Mouse (Mus musculus): ENCODE data around the gene March10. TPM values are rescaled to one million over a fixed set of nuclear protein-coding genes. Genes with fewer than 3 reads are reported as not detected.

Gene March10
- polyA plus RNA-seq, 1 experiment from 2014 or later, result 0.57 TPM

- ATAC-seq (ENCODE audit: insufficient number of reproducible peaks, low FRiP score), result no peak
- Histone ChIP-seq H3K36me3 (no peaks in the 10 kb centered on the region), H3K4me3 (no peak overlapping the region), H3K9ac (no peak overlapping the region), H3K27me3 (replicated peaks) (no peaks in the 10 kb centered on the region), H3K4me1 (replicated peaks) (peaks cover 15% of the 10 kb centered on the region), H3K9me3 (replicated peaks) (no peaks in the 10 kb centered on the region), H3K4me2 (no peak overlapping the region), H3K27ac (ENCODE audit: poor library complexity, severe bottlenecking) (no peak overlapping the region)
- WGBS, result 66% methylated on average over 6 of the region's 6 CpGs
These were observed 8.9 kb downstream of the March10 start for GRCm38 (mm10) chr11:105447661-105448060.

DNA sequence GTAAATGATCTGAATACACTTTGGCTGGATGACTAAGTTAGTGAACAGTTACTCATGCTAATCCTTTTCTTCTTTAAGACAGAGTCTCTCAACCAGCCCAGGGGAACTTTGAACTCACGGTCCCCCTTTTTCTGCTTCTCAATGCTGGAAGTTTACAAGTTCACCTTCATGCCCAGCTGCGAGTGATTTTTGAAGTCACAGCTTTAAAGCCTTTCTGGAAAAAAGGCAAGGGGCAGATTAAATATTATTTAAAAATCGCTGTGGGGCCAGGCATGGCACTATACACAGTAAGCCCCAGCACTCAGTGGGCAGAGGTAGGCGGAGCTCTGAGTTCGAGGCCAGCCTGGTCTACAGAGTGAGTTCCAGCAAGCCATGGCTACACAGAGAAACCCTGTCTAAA is 10.3 kb downstream of the March10 start:
- Histone ChIP-seq H3K9ac (no peak overlapping the region), H3K36me3 (no peaks in the 10 kb centered on the region), H3K27me3 (replicated peaks) (no peaks in the 10 kb centered on the region), H3K4me1 (replicated peaks) (peaks cover 15% of the 10 kb centered on the region), H3K27ac (ENCODE audit: poor library complexity, severe bottlenecking) (no peak overlapping the region), H3K9me3 (replicated peaks) (no peaks in the 10 kb centered on the region), H3K4me3 (no peak overlapping the region), H3K4me2 (no peak overlapping the region)
- 79% methylated on average over 5 of the region's 5 CpGs for WGBS
- no peak for ATAC-seq (ENCODE audit: insufficient number of reproducible peaks, low FRiP score)

DNA sequence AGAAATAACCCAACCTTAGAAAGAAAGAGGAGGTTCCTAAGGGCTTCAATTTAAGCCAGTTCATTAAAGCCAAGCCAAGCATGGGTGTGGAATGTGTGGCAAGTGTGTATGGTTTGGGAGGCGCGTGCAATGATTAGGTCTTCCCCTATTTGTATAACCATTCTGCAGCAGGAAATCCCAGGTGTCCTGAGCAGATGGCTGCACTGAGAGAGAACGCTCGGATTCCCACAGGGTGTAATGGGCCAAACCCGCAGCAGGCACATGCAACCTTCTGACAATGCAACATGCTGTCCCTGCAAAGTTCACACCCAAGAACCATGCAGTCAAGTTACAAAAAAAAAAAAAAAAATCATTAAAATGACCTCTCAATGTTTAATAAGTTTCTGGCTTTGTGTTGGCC is 10.8 kb downstream of the March10 start:
- Histone ChIP-seq H3K9ac (no peak overlapping the region), H3K4me2 (no peak overlapping the region), H3K27me3 (replicated peaks) (no peaks in the 10 kb centered on the region), H3K36me3 (no peaks in the 10 kb centered on the region), H3K4me3 (no peak overlapping the region), H3K9me3 (replicated peaks) (no peaks in the 10 kb centered on the region), H3K4me1 (replicated peaks) (peaks cover 15% of the 10 kb centered on the region), H3K27ac (ENCODE audit: poor library complexity, severe bottlenecking) (no peak overlapping the region)
- 82% methylated on average over 5 of the region's 5 CpGs for WGBS
- ATAC-seq (ENCODE audit: insufficient number of reproducible peaks, low FRiP score), result no peak

- Histone ChIP-seq H3K4me3 (no peak overlapping the region), H3K4me2 (no peak overlapping the region), H3K9ac (no peak overlapping the region), H3K4me1 (replicated peaks) (peaks cover 15% of the 10 kb centered on the region), H3K27me3 (replicated peaks) (no peaks in the 10 kb centered on the region), H3K36me3 (no peaks in the 10 kb centered on the region), H3K27ac (ENCODE audit: poor library complexity, severe bottlenecking) (no peak overlapping the region), H3K9me3 (replicated peaks) (no peaks in the 10 kb centered on the region)
- 72% methylated on average over 6 of the region's 6 CpGs for WGBS
- ATAC-seq (ENCODE audit: insufficient number of reproducible peaks, low FRiP score), result no peak
These were observed 11.6 kb downstream of the March10 start for GRCm38 (mm10) chr11:105444929-105445328.

GRCm38 (mm10) chr11:105443505-105443904 is 13.0 kb downstream of the March10 start:
- no peaks in the 10 kb centered on the region for H3K27me3 ChIP-seq (replicated peaks)
- ATAC-seq (ENCODE audit: insufficient number of reproducible peaks, low FRiP score), result no peak
- WGBS, result 47% methylated on average over 5 of the region's 5 CpGs
- H3K9me3 ChIP-seq (replicated peaks), result no peaks in the 10 kb centered on the region
- peaks cover 9% of the 10 kb centered on the region for H3K4me1 ChIP-seq (replicated peaks)
- no peaks in the 10 kb centered on the region for H3K36me3 ChIP-seq
- no peak overlapping the region for H3K9ac ChIP-seq
- H3K4me3 ChIP-seq, result no peak overlapping the region
- H3K4me2 ChIP-seq, result no peak overlapping the region
- no peak overlapping the region for H3K27ac ChIP-seq (ENCODE audit: poor library complexity, severe bottlenecking)

DNA sequence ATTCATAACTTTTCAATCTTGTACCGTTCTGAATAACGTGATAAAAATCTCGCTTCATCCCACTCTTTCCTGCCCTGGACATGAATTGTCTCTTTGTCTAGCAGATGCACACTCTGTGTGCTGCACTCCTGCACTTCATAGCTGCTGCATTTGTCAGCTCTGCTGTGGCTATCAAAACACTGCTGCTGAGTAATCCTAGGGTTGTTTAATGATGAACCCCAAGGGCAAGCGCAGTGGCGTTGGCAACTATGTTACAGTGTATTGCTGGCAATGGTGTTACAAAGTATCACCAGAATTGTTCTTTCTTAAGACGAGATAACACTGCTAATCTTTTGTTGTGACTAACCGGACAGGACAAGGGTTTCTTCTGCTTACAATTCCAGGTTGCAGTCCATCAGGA is 16.7 kb downstream of the March10 start:
- no peaks in the 10 kb centered on the region for H3K36me3 ChIP-seq
- H3K27ac ChIP-seq (ENCODE audit: poor library complexity, severe bottlenecking), result no peak overlapping the region
- H3K4me3 ChIP-seq, result no peak overlapping the region
- ATAC-seq (ENCODE audit: insufficient number of reproducible peaks, low FRiP score), result no peak
- H3K9me3 ChIP-seq (replicated peaks), result no peaks in the 10 kb centered on the region
- H3K27me3 ChIP-seq (replicated peaks), result no peaks in the 10 kb centered on the region
- no peak overlapping the region for H3K4me2 ChIP-seq
- no peak overlapping the region for H3K9ac ChIP-seq
- 60% methylated on average over 7 of the region's 7 CpGs for WGBS
- H3K4me1 ChIP-seq (replicated peaks), result peaks cover 5% of the 10 kb centered on the region; the same call in 1 of the 2 replicates

GRCm38 (mm10) chr11:105438907-105439306 is 17.6 kb downstream of the March10 start:
- Histone ChIP-seq H3K9ac (no peak overlapping the region), H3K4me3 (no peak overlapping the region), H3K27ac (ENCODE audit: poor library complexity, severe bottlenecking) (no peak overlapping the region), H3K9me3 (replicated peaks) (no peaks in the 10 kb centered on the region), H3K4me1 (replicated peaks) (peaks cover 5% of the 10 kb centered on the region; the same call in 1 of the 2 replicates), H3K36me3 (no peaks in the 10 kb centered on the region), H3K4me2 (no peak overlapping the region), H3K27me3 (replicated peaks) (no peaks in the 10 kb centered on the region)
- WGBS, result 64% methylated on average over 7 of the region's 7 CpGs
- ATAC-seq (ENCODE audit: insufficient number of reproducible peaks, low FRiP score), result no peak

- peaks cover 8% of the 10 kb centered on the region for H3K4me1 ChIP-seq (replicated peaks)
- no peaks in the 10 kb centered on the region for H3K27me3 ChIP-seq (replicated peaks)
- H3K9ac ChIP-seq, result no peak overlapping the region
- 58% methylated on average over 5 of the region's 5 CpGs for WGBS
- H3K9me3 ChIP-seq (replicated peaks), result no peaks in the 10 kb centered on the region
- H3K4me3 ChIP-seq, result no peak overlapping the region
- no peak overlapping the region for H3K4me2 ChIP-seq
- no peak overlapping the region for H3K27ac ChIP-seq (ENCODE audit: poor library complexity, severe bottlenecking)
- H3K36me3 ChIP-seq, result no peaks in the 10 kb centered on the region
- no peak for ATAC-seq (ENCODE audit: insufficient number of reproducible peaks, low FRiP score)
These were observed 30.1 kb downstream of the March10 start for GRCm38 (mm10) chr11:105426441-105426840.

GRCm38 (mm10) chr11:105424643-105425042 is 31.9 kb downstream of the March10 start:
- Histone ChIP-seq H3K4me1 (replicated peaks) (peaks cover 20% of the 10 kb centered on the region), H3K9me3 (replicated peaks) (no peaks in the 10 kb centered on the region), H3K4me2 (no peak overlapping the region), H3K27ac (ENCODE audit: poor library complexity, severe bottlenecking) (no peak overlapping the region), H3K27me3 (replicated peaks) (no peaks in the 10 kb centered on the region), H3K36me3 (no peaks in the 10 kb centered on the region), H3K9ac (no peak overlapping the region), H3K4me3 (no peak overlapping the region)
- ATAC-seq (ENCODE audit: insufficient number of reproducible peaks, low FRiP score), result no peak
- 90% methylated on average over 4 of the region's 4 CpGs for WGBS

GRCm38 (mm10) chr11:105420671-105421450 is 35.7 kb downstream of the March10 start:
- 38% methylated on average over 7 of the region's 7 CpGs for WGBS
- no peaks in the 10 kb centered on the region for H3K27me3 ChIP-seq (replicated peaks)
- no peak overlapping the region for H3K27ac ChIP-seq (ENCODE audit: poor library complexity, severe bottlenecking)
- H3K4me3 ChIP-seq, result no peak overlapping the region
- 0 out of 2 replicates have a peak overlapping the region, but pooled peaks have one; percentile 25 for H3K4me2 ChIP-seq
- no peaks in the 10 kb centered on the region for H3K9me3 ChIP-seq (replicated peaks)
- H3K4me1 ChIP-seq (replicated peaks), result peaks cover 20% of the 10 kb centered on the region
- H3K36me3 ChIP-seq, result no peaks in the 10 kb centered on the region
- ATAC-seq (ENCODE audit: insufficient number of reproducible peaks, low FRiP score), result no peak
- H3K9ac ChIP-seq, result no peak overlapping the region

GRCm38 (mm10) chr11:105419946-105420345 is 36.6 kb downstream of the March10 start:
- no peaks in the 10 kb centered on the region for H3K27me3 ChIP-seq (replicated peaks)
- no peak overlapping the region for H3K9ac ChIP-seq
- no peak for ATAC-seq (ENCODE audit: insufficient number of reproducible peaks, low FRiP score)
- no peaks in the 10 kb centered on the region for H3K36me3 ChIP-seq
- WGBS, result 71% methylated on average over 7 of the region's 7 CpGs
- H3K27ac ChIP-seq (ENCODE audit: poor library complexity, severe bottlenecking), result no peak overlapping the region
- H3K4me3 ChIP-seq, result no peak overlapping the region
- no peak overlapping the region for H3K4me2 ChIP-seq
- H3K9me3 ChIP-seq (replicated peaks), result no peaks in the 10 kb centered on the region
- H3K4me1 ChIP-seq (replicated peaks), result peaks cover 18% of the 10 kb centered on the region

GRCm38 (mm10) chr11:105414009-105414408 is 42.5 kb downstream of the March10 start:
- WGBS, result 84% methylated on average over 1 of the region's 1 CpGs
- ATAC-seq (ENCODE audit: insufficient number of reproducible peaks, low FRiP score), result no peak
- Histone ChIP-seq H3K36me3 (no peaks in the 10 kb centered on the region), H3K27ac (ENCODE audit: poor library complexity, severe bottlenecking) (no peak overlapping the region), H3K4me1 (replicated peaks) (no peaks in the 10 kb centered on the region), H3K9ac (no peak overlapping the region), H3K4me2 (no peak overlapping the region), H3K4me3 (no peak overlapping the region), H3K9me3 (replicated peaks) (no peaks in the 10 kb centered on the region), H3K27me3 (replicated peaks) (no peaks in the 10 kb centered on the region)

All from heart, embryonic 12.5 days (tissue).